Mouse (Mus musculus): ENCODE measurements at regions not wholly inside any gene's neighbourhood (a gene's known extent, or its start where the extent isn't known, plus 50 kb on each side); places are given as distances from the start of the nearest gene placed in this dataset.
A peak's percentile ranks its signal among the peaks of the same experiment; 100 is the strongest.

GRCm38 (mm10) chr9:61028775-61029401 lies 234.5 kb downstream of the Uaca start:
- Histone ChIP-seq H3K4me2 (ENCODE audit: low read depth, low read length) (no peak overlapping the region), H3K4me3 (ENCODE audit: low read depth, low read length) (no peak overlapping the region), H3K9ac (replicated peaks; ENCODE audit: low read depth, low read length) (no peak overlapping the region), H3K27me3 (ENCODE audit: control insufficient read depth, insufficient read depth, low read length) (no peaks in the 10 kb centered on the region), H3K36me3 (ENCODE audit: control insufficient read depth, insufficient read depth, low read length) (no peaks in the 10 kb centered on the region), H3K9me3 (ENCODE audit: control insufficient read depth, low read length) (no peaks in the 10 kb centered on the region), H3K27ac (ENCODE audit: low read depth, low read length) (no peak overlapping the region), H3K4me1 (ENCODE audit: control insufficient read depth, insufficient read depth, low read length) (peaks cover 18% of the 10 kb centered on the region)
- ATAC-seq (ENCODE audit: low read depth): no peak; the same call in 1 of the 2 replicates
- WGBS: 35% methylated on average over 12 of the region's 12 CpGs

- WGBS: 71% methylated on average over 26 of the region's 26 CpGs
- Histone ChIP-seq H3K4me1 (ENCODE audit: control insufficient read depth, insufficient read depth, low read length) (peaks cover 18% of the 10 kb centered on the region), H3K4me3 (ENCODE audit: low read depth, low read length) (no peak overlapping the region), H3K27ac (ENCODE audit: low read depth, low read length) (no peak overlapping the region), H3K9ac (replicated peaks; ENCODE audit: low read depth, low read length) (no peak overlapping the region), H3K27me3 (ENCODE audit: control insufficient read depth, insufficient read depth, low read length) (no peaks in the 10 kb centered on the region), H3K9me3 (ENCODE audit: control insufficient read depth, low read length) (no peaks in the 10 kb centered on the region), H3K36me3 (ENCODE audit: control insufficient read depth, insufficient read depth, low read length) (no peaks in the 10 kb centered on the region), H3K4me2 (ENCODE audit: low read depth, low read length) (no peak overlapping the region)
- no peak for ATAC-seq (ENCODE audit: low read depth)
Observed at GRCm38 (mm10) chr9:61031699-61032447, 237.5 kb downstream of the Uaca start.

- H3K27ac ChIP-seq (ENCODE audit: low read depth, low read length): 0 out of 2 replicates have a peak overlapping the region, but pooled peaks have one; percentile 11
- ATAC-seq (ENCODE audit: low read depth): no peak
- H3K4me1 ChIP-seq (ENCODE audit: control insufficient read depth, insufficient read depth, low read length): peaks cover 18% of the 10 kb centered on the region
- no peaks in the 10 kb centered on the region for H3K9me3 ChIP-seq (ENCODE audit: control insufficient read depth, low read length)
- H3K9ac ChIP-seq (replicated peaks; ENCODE audit: low read depth, low read length): 0 out of 2 replicates have a peak overlapping the region, but pooled peaks have one; percentile 26
- H3K4me2 ChIP-seq (ENCODE audit: low read depth, low read length): no peak overlapping the region
- no peaks in the 10 kb centered on the region for H3K36me3 ChIP-seq (ENCODE audit: control insufficient read depth, insufficient read depth, low read length)
- no peaks in the 10 kb centered on the region for H3K27me3 ChIP-seq (ENCODE audit: control insufficient read depth, insufficient read depth, low read length)
- 55% methylated on average over 23 of the region's 23 CpGs for WGBS
- no peak overlapping the region for H3K4me3 ChIP-seq (ENCODE audit: low read depth, low read length)
Observed at GRCm38 (mm10) chr9:61032448-61033433, 238.4 kb downstream of the Uaca start.

GRCm38 (mm10) chr9:61033593-61033992 lies 239.3 kb downstream of the Uaca start:
- no peak for ATAC-seq (ENCODE audit: low read depth)
- no peaks in the 10 kb centered on the region for H3K9me3 ChIP-seq (ENCODE audit: control insufficient read depth, low read length)
- no peaks in the 10 kb centered on the region for H3K27me3 ChIP-seq (ENCODE audit: control insufficient read depth, insufficient read depth, low read length)
- no peak overlapping the region for H3K4me2 ChIP-seq (ENCODE audit: low read depth, low read length)
- no peaks in the 10 kb centered on the region for H3K36me3 ChIP-seq (ENCODE audit: control insufficient read depth, insufficient read depth, low read length)
- H3K27ac ChIP-seq (ENCODE audit: low read depth, low read length): no peak overlapping the region
- no peak overlapping the region for H3K4me3 ChIP-seq (ENCODE audit: low read depth, low read length)
- H3K9ac ChIP-seq (replicated peaks; ENCODE audit: low read depth, low read length): no peak overlapping the region
- H3K4me1 ChIP-seq (ENCODE audit: control insufficient read depth, insufficient read depth, low read length): peaks cover 14% of the 10 kb centered on the region
- WGBS: 64% methylated on average over 9 of the region's 9 CpGs

GRCm38 (mm10) chr9:61042063-61042462 lies 247.7 kb downstream of the Uaca start:
- H3K9ac ChIP-seq (replicated peaks; ENCODE audit: low read depth, low read length): no peak overlapping the region
- no peaks in the 10 kb centered on the region for H3K4me1 ChIP-seq (ENCODE audit: control insufficient read depth, insufficient read depth, low read length)
- H3K27me3 ChIP-seq (ENCODE audit: control insufficient read depth, insufficient read depth, low read length): no peaks in the 10 kb centered on the region
- 39% methylated on average over 2 of the region's 2 CpGs for WGBS
- ATAC-seq (ENCODE audit: low read depth): no peak
- no peaks in the 10 kb centered on the region for H3K9me3 ChIP-seq (ENCODE audit: control insufficient read depth, low read length)
- no peak overlapping the region for H3K4me3 ChIP-seq (ENCODE audit: low read depth, low read length)
- H3K4me2 ChIP-seq (ENCODE audit: low read depth, low read length): no peak overlapping the region
- no peaks in the 10 kb centered on the region for H3K36me3 ChIP-seq (ENCODE audit: control insufficient read depth, insufficient read depth, low read length)
- H3K27ac ChIP-seq (ENCODE audit: low read depth, low read length): no peak overlapping the region

GRCm38 (mm10) chr9:61044983-61045382 lies 250.6 kb downstream of the Uaca start:
- ATAC-seq (ENCODE audit: low read depth): no peak
- 82% methylated on average over 14 of the region's 14 CpGs for WGBS

GRCm38 (mm10) chr9:61046517-61046916 lies 252.2 kb downstream of the Uaca start:
- H3K4me3 ChIP-seq (ENCODE audit: low read depth, low read length): no peak overlapping the region
- no peaks in the 10 kb centered on the region for H3K9me3 ChIP-seq (ENCODE audit: control insufficient read depth, low read length)
- H3K27me3 ChIP-seq (ENCODE audit: control insufficient read depth, insufficient read depth, low read length): no peaks in the 10 kb centered on the region
- no peaks in the 10 kb centered on the region for H3K36me3 ChIP-seq (ENCODE audit: control insufficient read depth, insufficient read depth, low read length)
- 21% methylated on average over 7 of the region's 7 CpGs for WGBS
- no peak for ATAC-seq (ENCODE audit: low read depth)
- H3K4me2 ChIP-seq (ENCODE audit: low read depth, low read length): no peak overlapping the region
- H3K4me1 ChIP-seq (ENCODE audit: control insufficient read depth, insufficient read depth, low read length): no peaks in the 10 kb centered on the region
- H3K27ac ChIP-seq (ENCODE audit: low read depth, low read length): no peak overlapping the region
- no peak overlapping the region for H3K9ac ChIP-seq (replicated peaks; ENCODE audit: low read depth, low read length)

More at GRCm38 (mm10) chr9:61044983-61045382, 250.6 kb downstream of the Uaca start:
- Histone ChIP-seq H3K27ac (ENCODE audit: low read depth, low read length) (no peak overlapping the region), H3K4me2 (ENCODE audit: low read depth, low read length) (no peak overlapping the region), H3K9ac (replicated peaks; ENCODE audit: low read depth, low read length) (no peak overlapping the region), H3K4me3 (ENCODE audit: low read depth, low read length) (no peak overlapping the region), H3K9me3 (ENCODE audit: control insufficient read depth, low read length) (no peaks in the 10 kb centered on the region), H3K4me1 (ENCODE audit: control insufficient read depth, insufficient read depth, low read length) (no peaks in the 10 kb centered on the region), H3K27me3 (ENCODE audit: control insufficient read depth, insufficient read depth, low read length) (no peaks in the 10 kb centered on the region), H3K36me3 (ENCODE audit: control insufficient read depth, insufficient read depth, low read length) (no peaks in the 10 kb centered on the region)

- Histone ChIP-seq H3K9me3 (ENCODE audit: control insufficient read depth, low read length) (no peaks in the 10 kb centered on the region), H3K27ac (ENCODE audit: low read depth, low read length) (no peak overlapping the region), H3K27me3 (ENCODE audit: control insufficient read depth, insufficient read depth, low read length) (no peaks in the 10 kb centered on the region), H3K36me3 (ENCODE audit: control insufficient read depth, insufficient read depth, low read length) (no peaks in the 10 kb centered on the region), H3K4me1 (ENCODE audit: control insufficient read depth, insufficient read depth, low read length) (no peaks in the 10 kb centered on the region), H3K4me2 (ENCODE audit: low read depth, low read length) (no peak overlapping the region), H3K4me3 (ENCODE audit: low read depth, low read length) (no peak overlapping the region), H3K9ac (replicated peaks; ENCODE audit: low read depth, low read length) (no peak overlapping the region)
- 81% methylated on average over 11 of the region's 11 CpGs for WGBS
- ATAC-seq (ENCODE audit: low read depth): no peak
Observed at GRCm38 (mm10) chr9:61047289-61047688, 252.9 kb downstream of the Uaca start.

All from neural tube, embryonic 14.5 days (tissue).